Mouse (Mus musculus): ENCODE measurements around the gene Col5a3.

- TF ChIP-seq CTCF (IDR thresholded peaks at IDR 0.05; ENCODE audit: low read depth) (no peak), EP300 (optimal IDR thresholded peaks at IDR 0.05) (no peak)
Observed at GRCm38 (mm10) chr9:20805706-20806105, 9.2 kb downstream of the Col5a3 start.

Measured in stomach, postnatal 0 days (tissue).